Mouse (Mus musculus) CH12.LX (cell line): ENCODE results near the gene Slc6a17. TPM values are rescaled to one million over a fixed set of nuclear protein-coding genes. Genes with fewer than 3 reads are reported as not detected.

ENCODE experiments used
- DNase-seq: peaks from one replicate; pipeline ENCODE4 v3.0.0-alpha.2; 2013; ENCODE audit errors: extremely low read depth
- H3K27ac ChIP-seq: 2 replicates; pipeline ENCODE4 v1.5.1; 2012; ENCODE audit warnings: low read depth, mild to moderate bottlenecking, control low read depth, moderate library complexity; ENCODE audit not compliant: insufficient read depth
- H3K27me3 ChIP-seq: replicated peaks from 2 replicates; pipeline ENCODE3; 2012; ENCODE audit warnings: inconsistent platforms
- H3K36me3 ChIP-seq, 2 experiments: replicated peaks in 1 of 2; 2 replicates each; pipeline versions ENCODE3 to v1.6.1; 2012; ENCODE audit warnings: inconsistent platforms in 1 of 2, low read length in 1 of 2, mild to moderate bottlenecking in 1 of 2, mixed read lengths in 1 of 2, moderate library complexity in 1 of 2; ENCODE audit not compliant: control insufficient read depth in 1 of 2, insufficient read depth in 1 of 2
- H3K4me1 ChIP-seq, 2 experiments: 2 replicates each; pipeline ENCODE4 v1.6.1; 2012; ENCODE audit warnings: inconsistent platforms in 1 of 2, moderate library complexity in 1 of 2; ENCODE audit not compliant: insufficient read depth in 2 of 2, control insufficient read depth in 1 of 2
- H3K4me2 ChIP-seq: 2 replicates; pipeline ENCODE4 v1.6.1; 2012; ENCODE audit warnings: low read depth, mild to moderate bottlenecking, control low read depth; ENCODE audit not compliant: poor library complexity, insufficient read depth, severe bottlenecking
- H3K4me3 ChIP-seq, 3 experiments: fragments of 150-350 bp in 1 of 3; sonication (generic) in 1 of 3; replicated peaks in 1 of 3; 2 replicates each; pipeline versions ENCODE3 to v1.5.1; 2011 to 2012; ENCODE audit warnings: low read depth in 2 of 3, low read length in 2 of 3, mild to moderate bottlenecking in 2 of 3, moderate library complexity in 2 of 3, control low read depth in 1 of 3, improper control_type of control experiment in 1 of 3, inconsistent platforms in 1 of 3, mixed read lengths in 1 of 3; ENCODE audit not compliant: poor library complexity in 1 of 3
- H3K79me2 ChIP-seq: replicated peaks from 2 replicates; pipeline ENCODE4 v1.6.1; 2012; ENCODE audit warnings: mild to moderate bottlenecking, moderate library complexity; ENCODE audit not compliant: control insufficient read depth, poor library complexity, insufficient read depth, severe bottlenecking; ENCODE audit errors: extremely low read depth
- H3K9ac ChIP-seq: 2 replicates; pipeline ENCODE4 v1.6.1; 2012; ENCODE audit warnings: low read depth, mild to moderate bottlenecking, control low read depth, moderate library complexity; ENCODE audit not compliant: insufficient read depth
- H3K9me3 ChIP-seq: replicated peaks from 2 replicates; pipeline ENCODE3; 2012; ENCODE audit warnings: low read length, inconsistent platforms, mixed read lengths
- CTCF ChIP-seq, 2 experiments: IDR thresholded peaks in 1 of 2; conservative IDR thresholded peaks in 1 of 2; 2 replicates each; pipeline ENCODE4 v1.5.1; 2011 to 2012; ENCODE audit warnings: low read depth in 2 of 2, low read length in 2 of 2, improper control_type of control experiment in 1 of 2, inconsistent platforms in 1 of 2, mild to moderate bottlenecking in 1 of 2, moderate library complexity in 1 of 2
- E2F4 ChIP-seq: IDR thresholded peaks from 2 replicates; pipeline ENCODE4 v1.6.1; 2011; ENCODE audit warnings: low read depth, low read length, improper control_type of control experiment; ENCODE audit not compliant: insufficient replicate concordance
- JUND ChIP-seq: conservative IDR thresholded peaks from 2 replicates; pipeline ENCODE4 v1.6.1; 2011; ENCODE audit warnings: low read depth, low read length, improper control_type of control experiment
- MXI1 ChIP-seq: IDR thresholded peaks from 2 replicates; pipeline ENCODE4 v1.6.1; 2011; ENCODE audit warnings: mild to moderate bottlenecking, low read depth, low read length, improper control_type of control experiment
- NRF1 ChIP-seq: IDR thresholded peaks from 2 replicates; pipeline ENCODE4 v1.6.1; 2014; ENCODE audit warnings: low read depth, mild to moderate bottlenecking, inconsistent platforms, low read length, improper control_type of control experiment, moderate library complexity
- RAD21 ChIP-seq: IDR thresholded peaks from 2 replicates; pipeline ENCODE4 v1.6.1; 2011; ENCODE audit warnings: low read depth, mild to moderate bottlenecking, low read length, improper control_type of control experiment, moderate library complexity
- SMC3 ChIP-seq: IDR thresholded peaks from 2 replicates; pipeline ENCODE4 v1.6.1; 2011; ENCODE audit warnings: low read depth, low read length, improper control_type of control experiment
- TBP ChIP-seq: conservative IDR thresholded peaks from 2 replicates; pipeline ENCODE4 v1.6.1; 2011; ENCODE audit warnings: low read depth, low read length, improper control_type of control experiment
- ZKSCAN1 ChIP-seq: IDR thresholded peaks from 2 replicates; pipeline ENCODE4 v1.6.1; 2012; ENCODE audit warnings: low read depth, inconsistent platforms, low read length, improper control_type of control experiment, borderline replicate concordance
- ZMIZ1 ChIP-seq: IDR thresholded peaks from 2 replicates; pipeline ENCODE4 v1.6.1; 2012; ENCODE audit warnings: low read depth, mild to moderate bottlenecking, inconsistent platforms, low read length, improper control_type of control experiment
- dilution Hi-C: fragments of 300-500 bp; cut with MboI; formaldehyde crosslinking; loops from 2 replicates; pipeline ENCODE4 v1.14.3; 2020; ENCODE audit warnings: low sequenced_read_pairs; ENCODE audit not compliant: extremely low pct_unique_long_range_greater_than_20kb, extremely low pct_ligation_motif_present
- in situ Hi-C: fragments of 300-500 bp; cut with MboI; formaldehyde crosslinking; loops from 3 replicates; pipeline ENCODE4 v1.14.3; 2019; ENCODE audit warnings: low sequenced_read_pairs, low pct_ligation_motif_present, low pct_unique_long_range_greater_than_20kb, mixed read lengths
- polyA plus RNA-seq: library from polyadenylated mRNA; unstranded; fragments of >175 nt; gene quantifications from 2 replicates; pipeline ENCODE4 v1.2.1, GENCODE M21; 2012; ENCODE audit warnings: low read depth; ENCODE audit not compliant: insufficient read length
- total RNA-seq, 2 experiments: library from RNA; depleted of rRNA; stranded (reverse); fragments of 300-350 nt in 1 of 2; fragments of >200 nt in 1 of 2; gene quantifications; 2 replicates each; pipeline ENCODE4 v1.2.3; 2012 to 2014

Gene Slc6a17
- total and polyA plus RNA-seq, 3 experiments, result not detected

GRCm38 (mm10) chr3:107468106-107468505, 49.7 kb downstream of the Slc6a17 start:
- dilution Hi-C loops (no loop called here), in situ Hi-C loops (loop anchor here (10.0 kb wide), 1 partner anchor 223 kb away; no protein-coding TSS in a partner anchor)
- H3K9ac ChIP-seq, result no peak overlapping the region
- no peaks in the 10 kb centered on the region for H3K36me3 ChIP-seq
- DNase-seq, result no peak
- peaks cover 66% of the 10 kb centered on the region for H3K27me3 ChIP-seq
- H3K4me1 ChIP-seq, result no peaks in the 10 kb centered on the region
- H3K79me2 ChIP-seq, result no peaks in the 10 kb centered on the region
- TF ChIP-seq ZMIZ1 (no peak), JUND (no peak), E2F4 (no peak), TBP (no peak)
- no peaks in the 10 kb centered on the region for H3K9me3 ChIP-seq
- H3K4me3 ChIP-seq, result no peak overlapping the region
- no peak overlapping the region for H3K27ac ChIP-seq
- no peak overlapping the region for H3K4me2 ChIP-seq

- Histone ChIP-seq H3K4me1 (no peaks in the 10 kb centered on the region), H3K79me2 (no peaks in the 10 kb centered on the region), H3K4me3 (no peak overlapping the region), H3K9me3 (no peaks in the 10 kb centered on the region), H3K27me3 (peaks cover 63% of the 10 kb centered on the region), H3K9ac (no peak overlapping the region), H3K27ac (no peak overlapping the region), H3K36me3 (no peaks in the 10 kb centered on the region), H3K4me2 (no peak overlapping the region)
- TF ChIP-seq NRF1 (no peak), CTCF (conservative IDR thresholded peaks at IDR 0.05 in 1 of 2, IDR thresholded peaks at IDR 0.05 in 1 of 2; ENCODE audit: low read depth in 2 of 2, low read length in 2 of 2) (peak; percentile 64 to 90), RAD21 (peak; percentile 66), SMC3 (peak; percentile 90)
- in situ Hi-C loops, result loop anchor here (10.0 kb wide), 1 partner anchor 222 kb away; no protein-coding TSS in a partner anchor
- DNase-seq, result peak; percentile 57
- dilution Hi-C loops, result no loop called here
These were observed 51.2 kb downstream of the Slc6a17 start for GRCm38 (mm10) chr3:107466577-107466976.

GRCm38 (mm10) chr3:107462160-107462559, 55.7 kb downstream of the Slc6a17 start:
- Histone ChIP-seq H3K79me2 (no peaks in the 10 kb centered on the region), H3K4me2 (no peak overlapping the region), H3K27ac (no peak overlapping the region), H3K9me3 (peaks cover 18% of the 10 kb centered on the region), H3K9ac (no peak overlapping the region), H3K4me3 (no peak overlapping the region), H3K36me3 (no peaks in the 10 kb centered on the region), H3K27me3 (peaks cover 44% of the 10 kb centered on the region), H3K4me1 (no peaks in the 10 kb centered on the region)
- TF ChIP-seq SMC3, result peak; percentile 84
- no peak for TF ChIP-seq MXI1
- TF ChIP-seq RAD21, result peak; percentile 80
- peak; percentile 80 to 87 for TF ChIP-seq CTCF (conservative IDR thresholded peaks at IDR 0.05 in 1 of 2, IDR thresholded peaks at IDR 0.05 in 1 of 2; ENCODE audit: low read depth in 2 of 2, low read length in 2 of 2)
- peak; percentile 78 for TF ChIP-seq ZKSCAN1
- in situ Hi-C loops, result loop anchor here (10.0 kb wide), 1 partner anchor 217 kb away; no protein-coding TSS in a partner anchor
- DNase-seq, result peak; percentile 48
- dilution Hi-C loops, result no loop called here
